Mouse (Mus musculus) small intestine, adult 2 months (tissue): ENCODE results near the gene Ahsg. TPM values are rescaled to one million over a fixed set of nuclear protein-coding genes. Genes with fewer than 3 reads are reported as not detected.
A peak's percentile ranks its signal among the peaks of the same experiment; 100 is the strongest.

Experiments
- H3K27ac ChIP-seq: fragments of 200-500 bp; 2 replicates; pipeline ENCODE4 v1.5.1; 2012; ENCODE audit warnings: low read depth, low read length, control low read depth, inconsistent platforms; ENCODE audit not compliant: insufficient read depth
- H3K27me3 ChIP-seq: fragments of 200-500 bp; 2 replicates; pipeline ENCODE4 v1.6.1; 2012; ENCODE audit warnings: mild to moderate bottlenecking, moderate library complexity, low read length, inconsistent platforms; ENCODE audit not compliant: control insufficient read depth, insufficient read depth
- H3K36me3 ChIP-seq: fragments of 200-500 bp; 2 replicates; pipeline ENCODE4 v1.6.1; 2012; ENCODE audit warnings: mild to moderate bottlenecking, low read length, control low read depth, inconsistent platforms; ENCODE audit not compliant: control insufficient read depth, insufficient read depth
- H3K4me1 ChIP-seq: fragments of 200-500 bp; 2 replicates; pipeline ENCODE4 v1.6.1; 2012; ENCODE audit warnings: low read length, inconsistent platforms, mixed read lengths; ENCODE audit not compliant: control insufficient read depth, insufficient read depth, insufficient read length
- H3K4me3 ChIP-seq: fragments of 200-500 bp; 2 replicates; pipeline ENCODE4 v1.5.1; 2012; ENCODE audit warnings: low read depth, mild to moderate bottlenecking, control low read depth, inconsistent platforms, low read length, moderate library complexity
- CTCF ChIP-seq: fragments of 200-500 bp; IDR thresholded peaks from 2 replicates; pipeline ENCODE4 v1.5.1; 2012; ENCODE audit warnings: low read depth, mild to moderate bottlenecking, control low read depth, inconsistent platforms, low read length, moderate library complexity, mixed read lengths; ENCODE audit not compliant: insufficient replicate concordance, insufficient read length; ENCODE audit errors: extremely low read depth
- POLR2A ChIP-seq: fragments of 200-500 bp; IDR thresholded peaks from 2 replicates; pipeline ENCODE4 v1.6.1; 2012; ENCODE audit warnings: low read depth, mild to moderate bottlenecking, control low read depth, inconsistent platforms, low read length, moderate library complexity
- WGBS: fragments of 180-500 bp; shearing (Covaris S2); methylation state at CpG from one replicate; pipeline ENCODE4 v1.1.7; 2018; 5-methylcytosine and 5-hydroxymethylcytosine counted together
- polyA plus RNA-seq: library from polyadenylated mRNA; depleted of rRNA; stranded (reverse); fragments of >200 nt; gene quantifications from 2 replicates; pipeline ENCODE4 v1.2.3, GENCODE M21; 2012

The Ahsg gene
- polyA plus RNA-seq, 1 experiment: not detected

DNA sequence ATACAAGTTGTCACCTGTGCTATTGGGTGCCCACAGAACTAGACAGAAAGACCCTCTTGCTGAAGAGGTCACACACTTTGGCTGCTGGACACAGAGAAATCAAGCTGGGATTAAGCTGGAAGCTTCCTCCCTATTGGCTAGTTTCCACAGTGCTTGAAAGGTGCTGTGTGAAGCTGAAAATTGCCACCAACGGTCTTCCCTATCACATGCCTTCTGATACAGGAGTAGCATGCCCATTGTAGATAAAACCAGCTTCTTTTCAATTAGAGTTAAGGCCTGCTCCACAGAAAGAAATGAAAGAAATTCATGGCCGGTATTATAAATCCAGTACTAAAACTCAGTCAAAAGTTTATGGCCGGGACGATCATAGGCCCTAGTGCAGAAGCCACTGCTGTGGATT is 38.4 kb upstream of the Ahsg start:
- Histone ChIP-seq H3K4me1 (no peaks in the 10 kb centered on the region), H3K27ac (no peak overlapping the region), H3K27me3 (no peaks in the 10 kb centered on the region), H3K36me3 (no peaks in the 10 kb centered on the region), H3K4me3 (no peak overlapping the region)
- TF ChIP-seq POLR2A: no peak
- TF ChIP-seq CTCF: no peak
- WGBS: 84% methylated on average over 4 of the region's 4 CpGs

GRCm38 (mm10) chr16:22856773-22857172 is 34.3 kb upstream of the Ahsg start:
- Histone ChIP-seq H3K36me3 (0 out of 2 replicates have a peak, but pooled peaks cover 1% of the 10 kb centered on the region), H3K4me3 (peak overlapping the region; percentile 70), H3K27ac (peak overlapping the region; percentile 92), H3K4me1 (no peaks in the 10 kb centered on the region), H3K27me3 (no peaks in the 10 kb centered on the region)
- 5% methylated on average over 9 of the region's 9 CpGs for WGBS
- TF ChIP-seq CTCF: no peak
- no peak for TF ChIP-seq POLR2A

DNA sequence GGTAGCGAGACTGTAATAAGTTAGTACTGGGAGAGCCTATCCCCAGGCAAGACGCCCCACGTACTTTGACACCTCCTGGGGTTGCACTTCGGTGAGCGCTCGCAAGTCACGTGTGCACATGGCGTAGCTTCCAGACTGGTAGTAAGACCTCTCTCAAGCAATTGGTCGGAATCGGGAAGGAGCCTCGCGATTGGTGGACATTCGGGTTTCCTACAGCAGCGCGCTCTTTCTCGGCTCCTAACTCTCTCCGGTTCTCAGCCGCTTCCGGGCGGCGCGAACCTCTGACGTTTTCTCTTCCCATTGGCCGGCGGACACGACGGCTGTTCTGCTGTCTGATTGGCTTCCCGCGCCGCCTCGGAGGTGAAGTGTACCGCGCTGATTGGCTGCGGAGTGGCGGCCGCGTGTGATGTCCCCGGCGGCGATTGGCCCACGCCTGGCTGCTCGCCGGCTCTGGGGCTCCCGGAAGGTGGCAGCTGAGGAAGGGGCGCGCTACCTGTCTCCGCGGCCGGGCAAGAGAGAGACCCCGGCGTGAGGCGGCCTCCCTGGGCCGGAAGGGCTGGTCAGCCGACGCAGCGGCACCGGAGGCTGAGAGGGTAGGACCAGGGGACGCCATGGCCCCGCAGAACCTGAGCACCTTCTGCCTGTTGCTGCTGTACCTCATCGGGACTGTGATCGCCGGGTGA is 33.5 kb upstream of the Ahsg start, which contains the start of the genes Tbccd1 and Dnajb11:
Gene Tbccd1, minus strand, starts transcription at position 239 of the 683 bp plus-strand sequence.
Gene Dnajb11, plus strand, starts transcription at position 415 of the 683 bp plus-strand sequence.
- WGBS: under 1% methylated on average over 62 of the region's 62 CpGs
- Histone ChIP-seq H3K36me3 (peaks cover 7% of the 10 kb centered on the region), H3K4me1 (no peaks in the 10 kb centered on the region), H3K27me3 (no peaks in the 10 kb centered on the region), H3K27ac (peak within 1 kb of the TSS; percentile 92), H3K4me3 (peak within 1 kb of the TSS; percentile 89)
- TF ChIP-seq POLR2A (peak; percentile 84), CTCF (no peak)

- H3K27me3 ChIP-seq: no peaks in the 10 kb centered on the region
- peaks cover 60% of the 10 kb centered on the region for H3K36me3 ChIP-seq
- no peak for TF ChIP-seq CTCF
- TF ChIP-seq POLR2A: no peak
- H3K4me1 ChIP-seq: no peaks in the 10 kb centered on the region
- H3K27ac ChIP-seq: no peak overlapping the region
- WGBS: 96% methylated on average over 8 of the region's 8 CpGs
- H3K4me3 ChIP-seq: no peak overlapping the region
Measured at GRCm38 (mm10) chr16:22872397-22872796, 18.7 kb upstream of the Ahsg start.

GRCm38 (mm10) chr16:22873369-22873768 is 17.7 kb upstream of the Ahsg start:
- Histone ChIP-seq H3K27me3 (no peaks in the 10 kb centered on the region), H3K36me3 (peaks cover 53% of the 10 kb centered on the region), H3K4me1 (no peaks in the 10 kb centered on the region), H3K27ac (no peak overlapping the region), H3K4me3 (no peak overlapping the region)
- no peak for TF ChIP-seq CTCF
- TF ChIP-seq POLR2A: no peak
- 82% methylated on average over 4 of the region's 4 CpGs for whole genome bisulfite sequencing

DNA sequence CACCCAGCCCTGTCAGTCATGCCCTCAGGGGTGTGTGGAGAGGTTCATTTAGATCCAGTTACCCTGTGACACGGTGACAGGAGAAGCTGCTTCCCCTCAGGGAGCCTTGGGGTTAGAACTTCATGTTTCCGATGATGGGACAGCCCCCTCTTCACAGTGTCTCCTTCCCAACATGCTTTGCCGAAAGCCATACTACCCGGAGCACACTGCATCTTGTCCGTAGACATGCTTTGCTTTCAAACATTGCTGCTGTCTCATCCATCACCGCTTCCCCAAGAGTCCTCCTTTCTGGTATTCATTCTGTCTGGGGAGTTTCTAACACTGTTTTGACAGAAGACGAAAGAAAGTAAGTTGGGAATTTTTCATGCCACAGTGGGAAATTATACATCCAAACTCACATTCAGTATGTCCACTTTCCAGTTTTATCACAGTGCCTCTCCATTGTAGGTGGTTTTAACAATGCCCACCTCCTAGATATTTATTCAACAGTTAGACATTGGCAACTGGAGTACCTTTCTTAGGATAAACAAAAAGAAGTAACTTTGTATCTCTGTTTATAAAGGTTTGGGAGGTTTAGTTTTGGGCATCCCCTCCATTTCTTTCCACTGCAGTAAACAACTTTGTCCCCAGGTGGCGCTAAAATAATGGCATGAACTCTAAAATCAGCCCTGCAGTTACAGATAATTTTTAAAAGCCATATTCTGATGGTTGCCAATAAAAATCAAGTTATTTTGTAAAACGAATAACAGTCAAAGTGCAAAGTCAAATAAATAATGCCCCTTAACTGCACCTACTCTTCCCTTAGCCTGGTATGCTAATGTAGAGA is 14.6 kb upstream of the Ahsg start:
- no peak overlapping the region for H3K4me3 ChIP-seq
- no peaks in the 10 kb centered on the region for H3K4me1 ChIP-seq
- no peak overlapping the region for H3K27ac ChIP-seq
- TF ChIP-seq CTCF (no peak), POLR2A (no peak)
- peaks cover 22% of the 10 kb centered on the region for H3K36me3 ChIP-seq
- no peaks in the 10 kb centered on the region for H3K27me3 ChIP-seq
- 49% methylated on average over 9 of the region's 9 CpGs for WGBS
